Mouse (Mus musculus): ENCODE results near the gene Gtpbp4. TPM values are rescaled to one million over a fixed set of nuclear protein-coding genes. Genes with fewer than 3 reads are reported as not detected.
"Not testable (repeated sequence)": the region's sequence is repeated elsewhere in the genome, so short reads cannot be mapped to it uniquely, and the experiment has no call there.

The Gtpbp4 gene
- 10 to 100 TPM; 62.9 to 90.5 (median 81.1) TPM for polyA plus RNA-seq (2017; shearing (Covaris generic))

- ATAC-seq = peak; percentile 96
These were observed at the start of gene Gtpbp4 for GRCm38 (mm10) chr13:8995990-8996786. TSS of gene Gtpbp4 (minus strand) at chr13:8996083.

- ATAC-seq = no peak
These were observed 48.8 kb upstream of the Gtpbp4 start for GRCm38 (mm10) chr13:9044731-9045130.

- no peak for ATAC-seq
These were observed 47.6 kb upstream of the Gtpbp4 start for GRCm38 (mm10) chr13:9043289-9044049.

- ATAC-seq = no peak
These were observed 44.7 kb upstream of the Gtpbp4 start for GRCm38 (mm10) chr13:9040626-9041025.

- ATAC-seq = no peak
These were observed 36.2 kb upstream of the Gtpbp4 start for GRCm38 (mm10) chr13:9031996-9032661.

GRCm38 (mm10) chr13:9030364-9030763, 34.5 kb upstream of the Gtpbp4 start:
- ATAC-seq = peak; percentile 63

- ATAC-seq = peak; percentile 77
These were observed 31.4 kb upstream of the Gtpbp4 start for GRCm38 (mm10) chr13:9027251-9027650.

- ATAC-seq = no peak
These were observed 26.7 kb upstream of the Gtpbp4 start for GRCm38 (mm10) chr13:9022623-9023022.

- no peak for ATAC-seq
These were observed 25.7 kb upstream of the Gtpbp4 start for GRCm38 (mm10) chr13:9021556-9021955.

GRCm38 (mm10) chr13:9019713-9020112, 23.8 kb upstream of the Gtpbp4 start:
- no peak for ATAC-seq

- ATAC-seq = no peak
These were observed 23.2 kb upstream of the Gtpbp4 start for GRCm38 (mm10) chr13:9018974-9019587.

- ATAC-seq = no peak
These were observed 21.3 kb upstream of the Gtpbp4 start for GRCm38 (mm10) chr13:9017190-9017589.

GRCm38 (mm10) chr13:9014431-9014830, 18.5 kb upstream of the Gtpbp4 start:
- no peak for ATAC-seq

GRCm38 (mm10) chr13:9013483-9013882, 17.6 kb upstream of the Gtpbp4 start:
- ATAC-seq = no peak

GRCm38 (mm10) chr13:9011596-9012350, 15.9 kb upstream of the Gtpbp4 start:
- peak; percentile 84 for ATAC-seq

GRCm38 (mm10) chr13:9003306-9003705, 7.4 kb upstream of the Gtpbp4 start:
- no peak for ATAC-seq

GRCm38 (mm10) chr13:8999464-8999863, 3.6 kb upstream of the Gtpbp4 start:
- ATAC-seq = no peak

GRCm38 (mm10) chr13:8997221-8997620, 1.3 kb upstream of the Gtpbp4 start:
- not testable (repeated sequence) for ATAC-seq

GRCm38 (mm10) chr13:8995159-8995989, 509 bp downstream of the Gtpbp4 start:
- peak; percentile 16 for ATAC-seq

GRCm38 (mm10) chr13:8992231-8992630, 3.7 kb downstream of the Gtpbp4 start:
- no peak for ATAC-seq

GRCm38 (mm10) chr13:8972972-8973371, 22.9 kb downstream of the Gtpbp4 start:
- ATAC-seq = no peak
